Mouse (Mus musculus) liver, postnatal 0 days (tissue): ENCODE measurements around the gene Aldoart2.

Experiments used
- CTCF ChIP-seq: sonication (generic); IDR thresholded peaks from 2 replicates; pipeline ENCODE4 v1.5.1; 2016; ENCODE audit warnings: antibody characterized with exemption, low read depth
- EP300 ChIP-seq: IDR thresholded peaks from 2 replicates; pipeline ENCODE4 v1.6.1; 2016; ENCODE audit warnings: antibody characterized with exemption, low read depth, mild to moderate bottlenecking

DNA sequence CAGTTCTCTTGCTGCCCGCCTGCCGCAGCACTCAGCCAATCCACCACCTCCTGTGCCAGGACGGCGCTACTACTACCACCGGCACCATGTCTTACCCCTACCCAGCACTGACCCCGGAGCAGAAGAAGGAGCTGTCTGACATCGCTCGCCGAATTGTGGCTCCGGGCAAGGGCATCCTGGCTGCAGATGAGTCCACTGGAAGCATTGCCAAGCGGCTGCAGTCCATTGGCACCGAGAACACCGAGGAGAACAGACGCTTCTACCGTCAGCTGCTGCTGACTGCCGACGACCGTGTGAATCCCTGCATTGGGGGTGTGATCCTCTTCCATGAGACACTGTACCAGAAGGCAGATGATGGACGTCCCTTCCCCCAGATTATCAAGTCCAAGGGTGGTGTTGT, at the start of gene Aldoart2:
- no peak for TF ChIP-seq CTCF
- no peak for TF ChIP-seq EP300
